In the genomic region with DNA sequence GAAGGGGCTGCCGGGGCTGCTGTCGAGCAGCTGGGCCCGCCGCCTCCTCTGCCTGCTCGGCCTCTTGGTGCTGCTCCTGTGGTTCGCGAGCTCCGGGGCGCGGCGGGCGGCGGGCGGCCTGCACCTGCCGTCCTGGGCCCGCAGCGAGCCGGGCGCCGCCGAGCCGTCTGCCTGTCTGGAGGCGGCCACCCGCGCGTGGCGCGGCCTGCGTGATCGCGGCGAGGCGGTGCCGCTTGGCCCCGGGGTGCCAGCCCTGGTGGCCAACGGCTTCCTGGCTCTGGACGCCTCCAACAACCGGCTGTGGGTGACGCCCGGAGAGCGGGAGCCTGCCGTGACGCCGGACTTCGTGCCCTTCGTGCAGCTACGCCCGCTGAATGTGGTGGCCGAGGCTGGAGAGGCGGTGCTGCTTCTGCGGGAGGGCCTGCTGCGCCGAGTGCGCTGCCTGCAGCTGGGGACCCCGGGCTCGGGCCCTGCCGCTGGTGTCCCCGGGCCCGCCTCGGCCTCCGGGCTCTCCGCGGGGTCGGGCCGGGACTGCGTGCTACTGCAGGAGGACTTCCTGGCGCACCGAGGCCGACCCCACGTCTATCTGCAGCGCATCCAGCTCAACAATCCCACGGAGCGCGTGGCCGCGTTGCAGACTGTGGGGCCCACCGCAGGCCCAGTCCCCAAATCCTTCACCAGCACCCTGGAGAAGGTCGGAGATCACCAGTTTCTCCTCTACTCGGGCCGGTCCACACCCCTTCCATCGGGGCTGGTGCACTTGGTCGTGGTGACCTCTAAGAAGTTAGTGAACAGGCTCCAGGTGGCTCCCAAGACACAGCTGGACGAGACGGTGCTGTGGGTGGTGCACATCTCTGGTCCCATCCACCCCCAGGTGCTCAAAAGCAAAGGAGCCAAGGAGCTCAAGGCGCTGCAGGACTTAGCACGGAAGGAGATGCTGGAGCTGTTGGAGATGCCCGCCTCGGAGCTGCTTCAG, we compare ENCODE assay signal across 8 mouse cellular contexts. TPM values are rescaled to one million over a fixed set of nuclear protein-coding genes. Genes with fewer than 3 reads are reported as not detected.
DNase-seq lines count a peak whose midpoint lies in the region; ATAC-seq lines count a peak whose summit lies in the region.

No protein-coding gene starts in this region.

- peak overlapping the region; percentile 100 for H3K4me2 ChIP-seq in heart, embryonic 11.5 days
- H3K4me2 ChIP-seq in forebrain, embryonic 11.5 days (ENCODE audit: low read depth, low read length, severe bottlenecking): peak overlapping the region; percentile 94
- H3K4me2 ChIP-seq in stomach, embryonic 14.5 days (replicated peaks; ENCODE audit: low read depth, low read length): peak overlapping the region; percentile 97

- peaks cover 18% of the 10 kb centered on the region for H3K36me3 ChIP-seq in heart, embryonic 11.5 days (ENCODE audit: control insufficient read depth, insufficient read depth, low read length)
- H3K36me3 ChIP-seq in forebrain, embryonic 11.5 days (ENCODE audit: control insufficient read depth, insufficient read depth, low read length): peaks cover 8% of the 10 kb centered on the region; the same call in 1 of the 2 replicates
- peaks cover 27% of the 10 kb centered on the region for H3K36me3 ChIP-seq in stomach, embryonic 14.5 days (ENCODE audit: control insufficient read depth, insufficient read depth, low read length)

- peaks cover 11% of the 10 kb centered on the region for H3K4me1 ChIP-seq in heart, embryonic 11.5 days (ENCODE audit: control insufficient read depth, insufficient read depth, low read length)
- peaks cover 5% of the 10 kb centered on the region for H3K4me1 ChIP-seq in forebrain, embryonic 11.5 days (replicated peaks; ENCODE audit: control insufficient read depth, insufficient read depth, low read length)
- peaks cover 22% of the 10 kb centered on the region for H3K4me1 ChIP-seq in stomach, embryonic 14.5 days (ENCODE audit: control insufficient read depth, insufficient read depth, low read length)

- 6% methylated on average over 77 of the region's 88 CpGs for WGBS in heart, embryonic 11.5 days (ENCODE audit: insufficient replicate concordance)
- WGBS in forebrain, embryonic 11.5 days: 7% methylated on average over 73 of the region's 88 CpGs
- 5% methylated on average over 83 of the region's 88 CpGs for WGBS in stomach, embryonic 14.5 days

- no peaks in the 10 kb centered on the region for H3K27me3 ChIP-seq in heart, embryonic 11.5 days (ENCODE audit: control insufficient read depth, insufficient read depth, low read length)
- H3K27me3 ChIP-seq in forebrain, embryonic 11.5 days (ENCODE audit: control insufficient read depth, insufficient read depth, low read length): no peaks in the 10 kb centered on the region
- no peaks in the 10 kb centered on the region for H3K27me3 ChIP-seq in stomach, embryonic 14.5 days (ENCODE audit: control insufficient read depth, insufficient read depth, low read length)

- peak overlapping the region; percentile 70 for H3K9ac ChIP-seq in heart, embryonic 11.5 days (ENCODE audit: low read depth, low read length)
- peak overlapping the region; percentile 79 for H3K9ac ChIP-seq in forebrain, embryonic 11.5 days (ENCODE audit: low read length)
- H3K9ac ChIP-seq in stomach, embryonic 14.5 days (replicated peaks; ENCODE audit: low read depth, low read length): peak overlapping the region; percentile 79

- DNase-seq in heart, postnatal 4 days: no peak
- peak; percentile 22 for DNase-seq in Muller cell, postnatal 12 days (ENCODE audit: inconsistent ontology term)
- DNase-seq in forebrain, embryonic 11.5 days (ENCODE audit: low spot score): peak; percentile 69
- peak; percentile 38 for DNase-seq in kidney, adult 9 months
- no peak for DNase-seq in adrenal gland, adult 18-20 months (ENCODE audit: low spot score in 2 of 2)

- H3K27ac ChIP-seq in heart, embryonic 11.5 days (ENCODE audit: low read depth, low read length): peak overlapping the region; percentile 47
- H3K27ac ChIP-seq in forebrain, embryonic 11.5 days (ENCODE audit: low read depth, low read length): no peak overlapping the region
- peak overlapping the region; percentile 52; the same call in 1 of the 2 replicates for H3K27ac ChIP-seq in stomach, embryonic 14.5 days (ENCODE audit: low read length)

- H3K4me3 ChIP-seq in heart, embryonic 11.5 days (ENCODE audit: low read depth, low read length): peak overlapping the region; percentile 96
- peak overlapping the region; percentile 96 for H3K4me3 ChIP-seq in forebrain, embryonic 11.5 days (ENCODE audit: low read depth, low read length)
- peak overlapping the region; percentile 81 for H3K4me3 ChIP-seq in stomach, embryonic 14.5 days (ENCODE audit: low read depth, low read length)

- no peaks in the 10 kb centered on the region for H3K9me3 ChIP-seq in heart, embryonic 11.5 days (replicated peaks; ENCODE audit: control insufficient read depth, low read length)
- H3K9me3 ChIP-seq in forebrain, embryonic 11.5 days (ENCODE audit: control insufficient read depth, low read length): no peaks in the 10 kb centered on the region
- no peaks in the 10 kb centered on the region for H3K9me3 ChIP-seq in stomach, embryonic 14.5 days (ENCODE audit: control insufficient read depth, low read depth, low read length)

- peak; percentile 43 for ATAC-seq in heart, embryonic 11.5 days (replicated peaks; ENCODE audit: insufficient number of reproducible peaks, low FRiP score, low TSS enrichment)
- ATAC-seq in forebrain, embryonic 11.5 days (replicated peaks; ENCODE audit: low FRiP score): peak; percentile 63
- ATAC-seq in megakaryocyte progenitor cell, adult 5-6 weeks (replicated peaks; ENCODE audit: poor library complexity): peak; percentile 13
- peak; percentile 70 for ATAC-seq in stomach, embryonic 14.5 days (ENCODE audit: insufficient number of reproducible peaks, insufficient read depth, low FRiP score, low read depth)

RNA-seq across cellular contexts. Expression of a gene that starts 0.6 kb away (rescaled TPM):
- 16.4 and 16.5 TPM in 2 replicates for polyA plus RNA-seq in heart, embryonic 11.5 days (2014; fragmentation: Nextera tagmentation; extraction: Ambion mirVana)
- 10 to 100 TPM; 46.8 to 49.3 TPM for total RNA-seq in heart, postnatal 4 days (2021)
- 16.3 and 16.7 TPM in 2 replicates for polyA plus RNA-seq in forebrain, embryonic 11.5 days (2014; fragmentation: Nextera tagmentation; extraction: Ambion mirVana)
- total RNA-seq in megakaryocyte progenitor cell, adult 5-6 weeks (2015): 32.9 and 34.2 TPM in 2 replicates
- 30.4 and 38.6 TPM in 2 replicates for total RNA-seq in megakaryocyte progenitor cell, adult 5-6 weeks (2017)
- 17.6 and 20.0 TPM in 2 replicates for polyA plus RNA-seq in stomach, embryonic 14.5 days (2014; fragmentation: Nextera tagmentation; extraction: Ambion mirVana)
- total RNA-seq in adrenal gland, adult 18-20 months (2021): 10 to 100 TPM; 44.1 to 48.0 TPM

RNA-seq across cellular contexts. Expression of a gene that starts 4.8 kb away (rescaled TPM):
- 40.1 and 50.2 TPM in 2 replicates for polyA plus RNA-seq in heart, embryonic 11.5 days (2014; fragmentation: Nextera tagmentation; extraction: Ambion mirVana)
- 10 to 100 TPM; 80.9 to 82.5 TPM for total RNA-seq in heart, postnatal 4 days (2021)
- polyA plus RNA-seq in forebrain, embryonic 11.5 days (2014; fragmentation: Nextera tagmentation; extraction: Ambion mirVana): 21.6 and 26.6 TPM in 2 replicates
- 4.8 and 5.6 TPM in 2 replicates for total RNA-seq in megakaryocyte progenitor cell, adult 5-6 weeks (2015)
- 10.5 and 12.2 TPM in 2 replicates for total RNA-seq in megakaryocyte progenitor cell, adult 5-6 weeks (2017)
- 53.0 and 56.0 TPM in 2 replicates for polyA plus RNA-seq in stomach, embryonic 14.5 days (2014; fragmentation: Nextera tagmentation; extraction: Ambion mirVana)
- total RNA-seq in adrenal gland, adult 18-20 months (2021): 10 to 100 TPM; 38.1 to 54.7 TPM

RNA-seq across cellular contexts. Expression of a gene that starts 36.8 kb away (rescaled TPM):
- polyA plus RNA-seq in heart, embryonic 11.5 days (2014; fragmentation: Nextera tagmentation; extraction: Ambion mirVana): 61.8 and 95.4 TPM in 2 replicates
- total RNA-seq in heart, postnatal 4 days (2021): 100 to 1,000 TPM; 505 to 526 TPM
- 47.5 and 49.0 TPM in 2 replicates for polyA plus RNA-seq in forebrain, embryonic 11.5 days (2014; fragmentation: Nextera tagmentation; extraction: Ambion mirVana)
- total RNA-seq in megakaryocyte progenitor cell, adult 5-6 weeks (2015): 24.3 and 25.0 TPM in 2 replicates
- 29.1 and 33.6 TPM in 2 replicates for total RNA-seq in megakaryocyte progenitor cell, adult 5-6 weeks (2017)
- polyA plus RNA-seq in stomach, embryonic 14.5 days (2014; fragmentation: Nextera tagmentation; extraction: Ambion mirVana): 26.5 and 29.8 TPM in 2 replicates
- total RNA-seq in adrenal gland, adult 18-20 months (2021): 100 to 1,000 TPM; 187 to 211 TPM

RNA-seq across cellular contexts. Expression of a gene that starts 44.3 kb away (rescaled TPM):
- 305 and 336 TPM in 2 replicates for polyA plus RNA-seq in heart, embryonic 11.5 days (2014; fragmentation: Nextera tagmentation; extraction: Ambion mirVana)
- 100 to 1,000 TPM; 736 to 787 TPM for total RNA-seq in heart, postnatal 4 days (2021)
- not detected in 2 replicates for polyA plus RNA-seq in forebrain, embryonic 11.5 days (2014; fragmentation: Nextera tagmentation; extraction: Ambion mirVana)
- not detected in 2 replicates for total RNA-seq in megakaryocyte progenitor cell, adult 5-6 weeks (2015)
- not detected in 2 replicates for total RNA-seq in megakaryocyte progenitor cell, adult 5-6 weeks (2017)
- polyA plus RNA-seq in stomach, embryonic 14.5 days (2014; fragmentation: Nextera tagmentation; extraction: Ambion mirVana): not detected in 2 replicates
- total RNA-seq in adrenal gland, adult 18-20 months (2021): under 1 TPM in 1 of 2 experiments, not detected in 1; 0.42 TPM

RNA-seq across cellular contexts. Expression of a gene that starts 59.2 kb away (rescaled TPM):
- polyA plus RNA-seq in heart, embryonic 11.5 days (2014; fragmentation: Nextera tagmentation; extraction: Ambion mirVana): 5,496 and 5,973 TPM in 2 replicates
- 1,000 to 10,000 TPM; 1,585 to 1,953 TPM for total RNA-seq in heart, postnatal 4 days (2021)
- polyA plus RNA-seq in forebrain, embryonic 11.5 days (2014; fragmentation: Nextera tagmentation; extraction: Ambion mirVana): 0.29 TPM in 1 of 2 replicates, not detected in the other
- total RNA-seq in megakaryocyte progenitor cell, adult 5-6 weeks (2015): not detected in 2 replicates
- not detected in 2 replicates for total RNA-seq in megakaryocyte progenitor cell, adult 5-6 weeks (2017)
- 1.2 and 2.3 TPM in 2 replicates for polyA plus RNA-seq in stomach, embryonic 14.5 days (2014; fragmentation: Nextera tagmentation; extraction: Ambion mirVana)
- not detected for total RNA-seq in adrenal gland, adult 18-20 months (2021)

Comparison
In these comparisons a context has a peak if more than half of its experiments do, and no peak if none do; other contexts are left out.
1. ATAC-seq: peak in every context shown above with its lines; median percentile 70 in stomach, embryonic 14.5 days; 63 in forebrain, embryonic 11.5 days; 43 in heart, embryonic 11.5 days; 13 in megakaryocyte progenitor cell, adult 5-6 weeks.
2. DNase-seq: peak in Muller cell, postnatal 12 days (single experiment), forebrain, embryonic 11.5 days (single experiment) and kidney, adult 9 months (single experiment); none in heart, postnatal 4 days (single experiment) and adrenal gland, adult 18-20 months (0 of 2).
3. RNA of a gene that starts 36.8 kb away (total RNA-seq): 505 to 526 TPM in heart, postnatal 4 days and 187 to 211 TPM in adrenal gland, adult 18-20 months; 24.3 to 33.6 TPM in megakaryocyte progenitor cell, adult 5-6 weeks; every median in the first group is over 4 times any median in the second.
4. Peak in every context shown above with its lines, with median percentiles within 50 percentile points of each other: H3K4me2 ChIP-seq, H3K4me3 ChIP-seq and H3K9ac ChIP-seq.